Mouse (Mus musculus): ENCODE data around the gene A630001G21Rik. TPM values are rescaled to one million over a fixed set of nuclear protein-coding genes. Genes with fewer than 3 reads are reported as not detected.

A630001G21Rik gene
- total and polyA plus RNA-seq, 2 experiments from 2014 or later: 0.60 TPM; not detected in 1

DNA sequence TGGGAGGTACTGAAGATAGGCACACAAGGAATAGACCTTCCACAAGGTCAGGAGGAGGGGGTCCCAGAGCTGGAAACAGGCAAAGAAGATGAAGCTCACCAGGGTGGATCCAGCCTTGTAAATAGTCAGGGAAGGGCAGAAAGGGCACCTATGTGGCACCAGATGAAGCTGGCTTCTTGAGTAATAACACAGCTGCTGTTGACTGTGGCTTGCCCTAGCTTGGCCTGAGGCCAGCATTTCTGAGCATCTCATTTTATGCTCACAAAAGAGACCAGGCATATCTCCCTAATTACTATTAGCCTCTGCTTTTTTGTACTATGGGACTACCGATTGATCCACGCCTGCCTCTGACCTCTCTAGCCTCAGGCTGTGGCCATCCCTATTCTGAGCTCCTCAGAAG lies 28.6 kb downstream of the A630001G21Rik start:
- no peak overlapping the region for H3K4me2 ChIP-seq (ENCODE audit: low read depth, low read length)
- ATAC-seq (ENCODE audit: insufficient read depth, low read depth) (no peak), DNase-seq (ENCODE audit: low spot score) (no peak)
- H3K4me1 ChIP-seq (ENCODE audit: control insufficient read depth, insufficient read depth): no peaks in the 10 kb centered on the region; the same call in 1 of the 2 replicates
- no peak for TF ChIP-seq CTCF (IDR thresholded peaks at IDR 0.05; ENCODE audit: low read depth)
- no peak for TF ChIP-seq EP300 (IDR thresholded peaks at IDR 0.05; ENCODE audit: low read depth)
- H3K9ac ChIP-seq (replicated peaks; ENCODE audit: low read depth, low read length): no peak overlapping the region
- no peaks in the 10 kb centered on the region for H3K27me3 ChIP-seq (ENCODE audit: control insufficient read depth, insufficient read depth, low read length)
- WGBS: 86% methylated on average over 2 of the region's 2 CpGs
- no peak overlapping the region for H3K27ac ChIP-seq (ENCODE audit: low read depth)
- H3K36me3 ChIP-seq (replicated peaks; ENCODE audit: control insufficient read depth, insufficient read depth, low read length): no peaks in the 10 kb centered on the region
- no peaks in the 10 kb centered on the region for H3K9me3 ChIP-seq (replicated peaks; ENCODE audit: control insufficient read depth, low read length)
- no peak overlapping the region for H3K4me3 ChIP-seq (ENCODE audit: low read depth, low read length)

DNA sequence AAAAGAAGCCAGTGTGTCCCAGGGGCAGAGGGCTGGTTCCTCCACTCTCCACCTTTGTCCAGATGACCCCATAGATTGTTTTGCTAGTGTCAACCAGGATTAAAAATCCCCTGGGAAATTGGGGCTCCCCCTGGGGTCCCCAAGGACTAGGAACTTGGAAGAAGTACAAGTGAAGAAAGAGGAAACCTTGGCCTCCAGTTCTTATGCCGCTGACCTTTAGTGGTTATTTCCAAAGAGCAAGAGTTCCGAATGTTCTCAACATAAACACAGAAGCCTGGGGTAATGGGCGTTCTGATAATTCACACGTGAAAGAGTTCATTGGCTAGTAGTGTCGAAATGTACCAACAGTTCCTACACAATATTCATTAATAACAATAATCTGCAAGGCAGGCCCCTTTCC lies 31.9 kb downstream of the A630001G21Rik start:
- H3K27me3 ChIP-seq (ENCODE audit: control insufficient read depth, insufficient read depth, low read length): no peaks in the 10 kb centered on the region

DNA sequence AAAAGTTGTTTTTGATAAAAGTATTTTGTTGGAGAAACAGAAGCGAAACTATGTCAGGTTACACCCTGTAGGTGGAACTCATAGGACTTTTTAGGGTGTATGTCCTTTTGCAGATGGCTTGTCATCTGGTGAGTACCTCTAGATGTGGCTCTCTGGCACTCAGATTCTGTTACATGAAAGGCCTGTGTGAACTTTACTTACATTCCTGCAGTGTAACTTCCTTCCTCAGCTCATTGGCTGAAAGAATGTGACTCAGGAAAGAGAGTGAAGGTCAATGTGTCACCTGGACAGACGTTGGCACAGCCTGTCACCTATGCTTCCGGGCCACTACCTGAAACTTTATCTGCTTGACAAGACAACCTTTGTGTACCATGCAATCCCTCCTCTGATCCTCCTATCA lies 33.9 kb downstream of the A630001G21Rik start:
- Histone ChIP-seq H3K9me3 (replicated peaks; ENCODE audit: control insufficient read depth, low read length) (no peaks in the 10 kb centered on the region), H3K4me2 (ENCODE audit: low read depth, low read length) (no peak overlapping the region), H3K9ac (replicated peaks; ENCODE audit: low read depth, low read length) (no peak overlapping the region), H3K4me3 (ENCODE audit: low read depth, low read length) (no peak overlapping the region), H3K27ac (ENCODE audit: low read depth) (no peak overlapping the region), H3K27me3 (ENCODE audit: control insufficient read depth, insufficient read depth, low read length) (no peaks in the 10 kb centered on the region), H3K4me1 (ENCODE audit: control insufficient read depth, insufficient read depth) (no peaks in the 10 kb centered on the region), H3K36me3 (replicated peaks; ENCODE audit: control insufficient read depth, insufficient read depth, low read length) (no peaks in the 10 kb centered on the region)
- DNase-seq (ENCODE audit: low spot score) (no peak), ATAC-seq (ENCODE audit: insufficient read depth, low read depth) (no peak)
- TF ChIP-seq CTCF (IDR thresholded peaks at IDR 0.05; ENCODE audit: low read depth) (no peak), EP300 (IDR thresholded peaks at IDR 0.05; ENCODE audit: low read depth) (no peak)
- WGBS: 67% methylated on average over 3 of the region's 3 CpGs

More for the DNA sequence above, 31.9 kb downstream of the A630001G21Rik start:
- Histone ChIP-seq H3K4me3 (ENCODE audit: low read depth, low read length) (no peak overlapping the region), H3K9ac (replicated peaks; ENCODE audit: low read depth, low read length) (no peak overlapping the region), H3K9me3 (replicated peaks; ENCODE audit: control insufficient read depth, low read length) (no peaks in the 10 kb centered on the region), H3K36me3 (replicated peaks; ENCODE audit: control insufficient read depth, insufficient read depth, low read length) (no peaks in the 10 kb centered on the region), H3K4me2 (ENCODE audit: low read depth, low read length) (no peak overlapping the region), H3K27ac (ENCODE audit: low read depth) (no peak overlapping the region), H3K4me1 (ENCODE audit: control insufficient read depth, insufficient read depth) (no peaks in the 10 kb centered on the region)
- DNase-seq (ENCODE audit: low spot score) (no peak), ATAC-seq (ENCODE audit: insufficient read depth, low read depth) (no peak)
- WGBS: 83% methylated on average over 5 of the region's 5 CpGs
- no peak for TF ChIP-seq CTCF (IDR thresholded peaks at IDR 0.05; ENCODE audit: low read depth)
- TF ChIP-seq EP300 (IDR thresholded peaks at IDR 0.05; ENCODE audit: low read depth): no peak

DNA sequence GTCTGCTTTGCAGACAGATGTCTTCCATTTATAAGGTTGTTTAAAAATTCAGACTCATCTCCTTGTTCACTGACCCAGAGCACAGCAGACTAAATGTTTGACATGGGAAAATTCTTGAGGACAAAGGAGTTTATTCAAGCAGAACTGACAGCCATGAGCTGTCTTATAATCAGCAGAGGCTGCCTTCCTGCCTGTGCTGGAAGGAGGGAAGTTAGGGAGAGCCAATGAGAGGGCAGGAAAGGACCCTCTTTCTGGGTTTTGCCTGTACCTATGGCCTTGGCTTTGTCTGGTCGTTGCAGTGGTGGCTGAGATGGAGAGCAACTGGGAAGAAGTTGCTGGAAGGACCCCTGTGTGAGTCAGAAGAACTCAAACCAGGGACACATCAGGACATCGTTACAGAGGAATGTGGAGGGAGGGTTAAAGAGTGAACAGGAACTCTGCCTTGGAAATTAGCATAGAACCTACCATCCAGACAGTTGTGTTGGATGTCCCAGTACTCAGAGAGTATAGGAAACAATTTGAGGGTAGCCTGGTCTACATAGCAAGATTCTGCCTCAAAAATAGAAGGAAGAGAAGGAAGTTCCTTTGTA lies 35.4 kb downstream of the A630001G21Rik start:
- no peak for ATAC-seq (ENCODE audit: insufficient read depth, low read depth)
- no peaks in the 10 kb centered on the region for H3K4me1 ChIP-seq (ENCODE audit: control insufficient read depth, insufficient read depth)
- TF ChIP-seq CTCF (IDR thresholded peaks at IDR 0.05; ENCODE audit: low read depth) (no peak), EP300 (IDR thresholded peaks at IDR 0.05; ENCODE audit: low read depth) (no peak)
- H3K9me3 ChIP-seq (replicated peaks; ENCODE audit: control insufficient read depth, low read length): no peaks in the 10 kb centered on the region
- no peak overlapping the region for H3K27ac ChIP-seq (ENCODE audit: low read depth)
- no peaks in the 10 kb centered on the region for H3K27me3 ChIP-seq (ENCODE audit: control insufficient read depth, insufficient read depth, low read length)
- H3K4me2 ChIP-seq (ENCODE audit: low read depth, low read length): no peak overlapping the region
- no peak overlapping the region for H3K9ac ChIP-seq (replicated peaks; ENCODE audit: low read depth, low read length)
- DNase-seq (ENCODE audit: low spot score): no peak
- H3K4me3 ChIP-seq (ENCODE audit: low read depth, low read length): no peak overlapping the region
- no peaks in the 10 kb centered on the region for H3K36me3 ChIP-seq (replicated peaks; ENCODE audit: control insufficient read depth, insufficient read depth, low read length)
- 30% methylated on average over 2 of the region's 2 CpGs for WGBS

DNA sequence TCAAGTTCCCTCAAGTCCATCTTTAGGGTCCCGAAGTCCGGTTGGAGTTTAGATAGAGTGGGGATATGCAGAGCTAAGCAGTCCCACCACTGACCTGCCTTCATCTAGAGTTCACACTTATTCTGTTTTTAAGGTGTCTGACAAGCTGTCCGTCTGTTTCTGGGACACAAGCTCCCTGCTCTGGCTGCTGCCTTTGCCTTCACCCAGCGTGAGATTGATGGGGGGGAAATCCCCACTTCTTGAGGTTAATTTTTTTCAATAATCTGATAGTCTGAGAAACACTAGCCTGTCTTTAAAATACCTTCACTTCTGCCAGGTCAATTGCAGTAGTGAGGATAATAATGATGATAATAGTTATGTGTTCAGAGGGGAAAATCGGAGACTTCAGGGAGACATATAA lies 36.1 kb downstream of the A630001G21Rik start:
- ATAC-seq (ENCODE audit: insufficient read depth, low read depth) (no peak), DNase-seq (ENCODE audit: low spot score) (no peak)
- no peak overlapping the region for H3K4me2 ChIP-seq (ENCODE audit: low read depth, low read length)
- H3K27me3 ChIP-seq (ENCODE audit: control insufficient read depth, insufficient read depth, low read length): no peaks in the 10 kb centered on the region
- no peaks in the 10 kb centered on the region for H3K4me1 ChIP-seq (ENCODE audit: control insufficient read depth, insufficient read depth)
- no peak overlapping the region for H3K27ac ChIP-seq (ENCODE audit: low read depth)
- no peaks in the 10 kb centered on the region for H3K36me3 ChIP-seq (replicated peaks; ENCODE audit: control insufficient read depth, insufficient read depth, low read length)
- no peak overlapping the region for H3K9ac ChIP-seq (replicated peaks; ENCODE audit: low read depth, low read length)
- no peak for TF ChIP-seq CTCF (IDR thresholded peaks at IDR 0.05; ENCODE audit: low read depth)
- TF ChIP-seq EP300 (IDR thresholded peaks at IDR 0.05; ENCODE audit: low read depth): no peak
- no peaks in the 10 kb centered on the region for H3K9me3 ChIP-seq (replicated peaks; ENCODE audit: control insufficient read depth, low read length)
- WGBS: 56% methylated on average over 5 of the region's 5 CpGs
- H3K4me3 ChIP-seq (ENCODE audit: low read depth, low read length): no peak overlapping the region

DNA sequence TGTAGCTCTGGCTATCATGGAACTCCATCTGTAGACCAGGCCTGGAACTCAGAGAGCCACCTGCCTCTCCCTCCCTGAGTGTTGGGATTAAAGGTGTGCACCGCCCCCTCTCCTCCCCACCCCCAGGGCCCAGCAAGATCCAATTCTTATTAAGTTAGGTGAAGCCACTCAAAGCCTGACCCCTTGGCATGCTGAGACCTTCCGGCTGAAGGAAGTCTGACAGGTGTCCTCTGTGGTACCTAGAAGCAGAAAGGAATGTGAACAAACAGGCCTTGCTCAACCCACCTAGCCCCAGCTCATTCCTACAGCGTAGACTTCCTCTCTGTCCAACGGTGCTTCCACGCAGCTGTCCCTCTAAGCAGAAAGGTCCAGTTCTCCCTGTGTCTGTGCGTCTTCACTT lies 37.5 kb downstream of the A630001G21Rik start:
- no peak for ATAC-seq (ENCODE audit: insufficient read depth, low read depth)
- Histone ChIP-seq H3K27me3 (ENCODE audit: control insufficient read depth, insufficient read depth, low read length) (no peaks in the 10 kb centered on the region), H3K9ac (replicated peaks; ENCODE audit: low read depth, low read length) (no peak overlapping the region), H3K9me3 (replicated peaks; ENCODE audit: control insufficient read depth, low read length) (no peaks in the 10 kb centered on the region), H3K4me2 (ENCODE audit: low read depth, low read length) (no peak overlapping the region), H3K4me3 (ENCODE audit: low read depth, low read length) (no peak overlapping the region), H3K27ac (ENCODE audit: low read depth) (no peak overlapping the region), H3K4me1 (ENCODE audit: control insufficient read depth, insufficient read depth) (peaks cover 3% of the 10 kb centered on the region; the same call in 1 of the 2 replicates), H3K36me3 (replicated peaks; ENCODE audit: control insufficient read depth, insufficient read depth, low read length) (no peaks in the 10 kb centered on the region)
- DNase-seq (ENCODE audit: low spot score): no peak
- WGBS: 80% methylated on average over 6 of the region's 6 CpGs
- TF ChIP-seq EP300 (IDR thresholded peaks at IDR 0.05; ENCODE audit: low read depth): no peak
